Mouse (Mus musculus) CD4-positive, CD25-positive, alpha-beta regulatory T cell, adult 2 months (primary cell): ENCODE data around the gene Ncln.

ENCODE experiments used
- DNase-seq: peaks from one replicate; pipeline ENCODE4 v3.0.0-alpha.2; 2012; ENCODE audit warnings: low read depth, low spot score

Gene Ncln

GRCm38 (mm10) chr10:81462415-81462804 is 33.8 kb downstream of the Ncln start:
- DNase-seq = no peak

- DNase-seq = no peak
Measured at GRCm38 (mm10) chr10:81461673-81462414, 34.3 kb downstream of the Ncln start.

- DNase-seq = no peak
Measured at GRCm38 (mm10) chr10:81460951-81461350, 35.2 kb downstream of the Ncln start.

- DNase-seq = no peak
Measured at GRCm38 (mm10) chr10:81460471-81460870, 35.7 kb downstream of the Ncln start.

GRCm38 (mm10) chr10:81459399-81459798 is 36.8 kb downstream of the Ncln start:
- DNase-seq = no peak

GRCm38 (mm10) chr10:81458267-81458666 is 37.9 kb downstream of the Ncln start:
- DNase-seq = no peak

GRCm38 (mm10) chr10:81457624-81458023 is 38.6 kb downstream of the Ncln start:
- no peak for DNase-seq

- no peak for DNase-seq
Measured at GRCm38 (mm10) chr10:81456983-81457563, 39.1 kb downstream of the Ncln start.

GRCm38 (mm10) chr10:81455181-81455895 is 40.9 kb downstream of the Ncln start, which contains the start of gene Nfic:
Nfic (minus strand) TSS chr10:81455635.
- no peak for DNase-seq

- DNase-seq = no peak
Measured at GRCm38 (mm10) chr10:81454106-81454505, 42.1 kb downstream of the Ncln start.

GRCm38 (mm10) chr10:81452947-81453288 is 43.3 kb downstream of the Ncln start:
- DNase-seq = no peak

GRCm38 (mm10) chr10:81452237-81452946 is 43.8 kb downstream of the Ncln start:
- DNase-seq = no peak

GRCm38 (mm10) chr10:81451365-81451745 is 44.8 kb downstream of the Ncln start:
- no peak for DNase-seq

- no peak for DNase-seq
Measured at GRCm38 (mm10) chr10:81450641-81451364, 45.4 kb downstream of the Ncln start.

GRCm38 (mm10) chr10:81450140-81450539 is 46.1 kb downstream of the Ncln start:
- peak; percentile 90 for DNase-seq

- peak; percentile 46 for DNase-seq
Measured at GRCm38 (mm10) chr10:81445516-81445915, 50.7 kb downstream of the Ncln start.

GRCm38 (mm10) chr10:81441019-81441418 is 55.2 kb downstream of the Ncln start:
- peak; percentile 62 for DNase-seq
